Mouse (Mus musculus) brain, embryonic 14.5 days (tissue): ENCODE data around the gene Paqr7.

ENCODE experiments used
- CTCF ChIP-seq: fragments of 200-500 bp; IDR thresholded peaks from 2 replicates; pipeline ENCODE4 v1.5.1; 2012; ENCODE audit warnings: inconsistent platforms, mild to moderate bottlenecking, moderate library complexity, borderline replicate concordance; ENCODE audit not compliant: insufficient read depth, insufficient read length; ENCODE audit errors: extremely low read depth
- POLR2A ChIP-seq: fragments of 200-500 bp; IDR thresholded peaks from 2 replicates; pipeline ENCODE4 v1.6.1; 2012; ENCODE audit warnings: mild to moderate bottlenecking, inconsistent platforms, borderline replicate concordance; ENCODE audit not compliant: poor library complexity, insufficient read depth, insufficient read length, severe bottlenecking; ENCODE audit errors: extremely low read depth

DNA sequence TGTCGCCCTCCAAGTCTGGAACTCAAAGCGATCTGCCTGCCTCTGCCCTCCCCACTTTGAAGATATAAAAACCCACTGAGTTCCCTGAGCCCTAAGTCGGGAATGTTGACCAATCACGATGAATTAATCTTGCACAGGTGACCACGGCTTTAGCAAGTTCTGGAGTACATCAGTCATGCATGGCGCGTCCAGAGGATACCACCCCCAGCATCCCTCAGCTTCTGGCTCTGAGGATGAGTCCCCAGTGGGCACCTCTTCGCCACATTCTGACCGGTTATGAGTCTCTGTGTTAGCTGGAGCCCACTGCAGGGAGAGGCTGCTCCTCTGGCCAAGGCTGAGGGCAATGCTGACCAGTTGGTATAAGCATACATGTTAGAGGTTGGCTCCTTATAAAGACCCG lies 12.3 kb upstream of the Paqr7 start:
- no peak for TF ChIP-seq CTCF
- no peak for TF ChIP-seq POLR2A
